In the genomic region with DNA sequence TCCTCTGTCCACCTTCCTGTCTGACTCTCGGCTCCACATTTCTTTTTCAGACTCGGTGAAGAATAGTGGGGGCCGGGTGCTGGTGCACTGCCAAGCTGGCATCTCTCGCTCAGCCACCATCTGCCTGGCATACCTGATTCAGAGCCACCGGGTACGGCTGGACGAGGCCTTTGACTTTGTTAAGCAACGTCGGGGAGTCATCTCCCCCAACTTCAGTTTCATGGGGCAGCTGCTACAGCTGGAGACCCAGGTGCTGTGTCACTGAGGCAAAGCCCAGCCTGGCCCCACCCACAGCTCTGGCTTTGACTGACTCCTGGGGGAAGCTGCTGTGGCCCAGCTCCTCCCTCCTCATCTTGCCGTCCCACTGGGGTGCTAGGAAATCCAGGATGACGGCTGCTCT, we compare ENCODE assay signal across 8 mouse cellular contexts. TPM values are rescaled to one million over a fixed set of nuclear protein-coding genes. Genes with fewer than 3 reads are reported as not detected.
DNase-seq lines count a peak whose midpoint lies in the region; ATAC-seq and TF ChIP-seq lines count a peak whose summit lies in the region.

No protein-coding gene starts in this region.

- no peak overlapping the region for H3K27ac ChIP-seq in forebrain, embryonic 10.5 days
- H3K27ac ChIP-seq in forebrain, embryonic 13.5 days: no peak overlapping the region
- H3K27ac ChIP-seq in liver, embryonic 14.5 days: no peak overlapping the region

- peaks cover 59% of the 10 kb centered on the region for H3K27me3 ChIP-seq in forebrain, embryonic 10.5 days (ENCODE audit: poor library complexity, severe bottlenecking)
- peaks cover 73% of the 10 kb centered on the region for H3K27me3 ChIP-seq in forebrain, embryonic 13.5 days
- H3K27me3 ChIP-seq in liver, embryonic 14.5 days (ENCODE audit: control insufficient read depth, insufficient read depth, low read length): peaks cover 11% of the 10 kb centered on the region

- WGBS in forebrain, embryonic 10.5 days: 75% methylated on average over 11 of the region's 11 CpGs
- 72% methylated on average over 11 of the region's 11 CpGs for WGBS in forebrain, embryonic 13.5 days
- 23% methylated on average over 11 of the region's 11 CpGs for WGBS in liver, embryonic 14.5 days (ENCODE audit: insufficient replicate concordance)

- H3K4me1 ChIP-seq in forebrain, embryonic 10.5 days: peaks cover 34% of the 10 kb centered on the region
- peaks cover 11% of the 10 kb centered on the region; the same call in 1 of the 2 replicates for H3K4me1 ChIP-seq in forebrain, embryonic 13.5 days
- peaks cover 0 to 10% of the 10 kb centered on the region in 2 experiments; a peak in 3 of 4 replicates for H3K4me1 ChIP-seq in liver, embryonic 14.5 days (replicated peaks; ENCODE audit: control insufficient read depth in 2 of 2, insufficient read depth in 2 of 2, low read length in 1 of 2)

- DNase-seq in forebrain, embryonic 10.5 days (ENCODE audit: extremely low spot score, low spot score): no peak
- peak; percentile 31 for DNase-seq in right cerebral cortex, adult 18-20 months
- no peak for DNase-seq in right cerebral cortex, postnatal 4 days
- DNase-seq in liver, embryonic 14.5 days (ENCODE audit: low read depth in 3 of 3, low spot score in 3 of 3): no peak
- peak; percentile 72 to 84 for DNase-seq in thymus, postnatal 10 days (ENCODE audit: low spot score in 2 of 2)
- no peak for DNase-seq in gastrocnemius, adult 18-20 months (ENCODE audit: low spot score)

- H3K4me2 ChIP-seq in forebrain, embryonic 13.5 days: no peak overlapping the region
- H3K4me2 ChIP-seq in liver, embryonic 14.5 days (ENCODE audit: low read depth): peak overlapping the region; percentile 67; the same call in 1 of the 2 replicates

- H3K9me3 ChIP-seq in forebrain, embryonic 10.5 days: no peaks in the 10 kb centered on the region
- H3K9me3 ChIP-seq in forebrain, embryonic 13.5 days (replicated peaks): no peaks in the 10 kb centered on the region
- no peaks in the 10 kb centered on the region for H3K9me3 ChIP-seq in liver, embryonic 14.5 days (ENCODE audit: control insufficient read depth, low read length)

- TF ChIP-seq EP300 in liver, embryonic 14.5 days (IDR thresholded peaks at IDR 0.05; ENCODE audit: low read depth): no peak

- no peaks in the 10 kb centered on the region for H3K36me3 ChIP-seq in forebrain, embryonic 10.5 days (replicated peaks)
- no peaks in the 10 kb centered on the region for H3K36me3 ChIP-seq in forebrain, embryonic 13.5 days (ENCODE audit: poor library complexity, severe bottlenecking)
- no peaks in the 10 kb centered on the region for H3K36me3 ChIP-seq in liver, embryonic 14.5 days (replicated peaks; ENCODE audit: control insufficient read depth, insufficient read depth, low read depth)

- ATAC-seq in forebrain, embryonic 13.5 days: no peak
- ATAC-seq in liver, embryonic 14.5 days (ENCODE audit: insufficient read depth): no peak
- ATAC-seq in inflammation-experienced regulatory T-cells, adult 6 months: no peak

- no peak for TF ChIP-seq CTCF in liver, embryonic 14.5 days (IDR thresholded peaks at IDR 0.05; ENCODE audit: low read depth)

- peak overlapping the region; percentile 63 for H3K4me3 ChIP-seq in forebrain, embryonic 10.5 days
- H3K4me3 ChIP-seq in forebrain, embryonic 13.5 days: no peak overlapping the region
- peak overlapping the region; percentile 53 to 57; a peak in 3 of 4 replicates for H3K4me3 ChIP-seq in liver, embryonic 14.5 days (ENCODE audit: insufficient read depth in 1 of 2, low read depth in 2 of 2, low read length in 2 of 2)

- no peak overlapping the region for H3K9ac ChIP-seq in forebrain, embryonic 13.5 days
- H3K9ac ChIP-seq in liver, embryonic 14.5 days (replicated peaks): no peak overlapping the region

RNA-seq across cellular contexts. Expression of gene Astl, which starts 0.9 kb away (rescaled TPM):
- not detected in 2 replicates for polyA plus RNA-seq in forebrain, embryonic 10.5 days (2016; fragmentation: Nextera tagmentation; extraction: Ambion mirVana)
- not detected in 2 replicates for polyA plus RNA-seq in forebrain, embryonic 13.5 days (2015; fragmentation: Nextera tagmentation; extraction: Ambion mirVana)
- polyA plus RNA-seq in liver, embryonic 14.5 days (2012; rRNA removed): not detected in 2 replicates
- polyA plus RNA-seq in liver, embryonic 14.5 days (2014; fragmentation: Nextera tagmentation; extraction: Ambion mirVana): not detected in 2 replicates
- not detected for total RNA-seq in gastrocnemius, adult 18-20 months (2021)
- under 1 TPM in 2 of 3 experiments, not detected in 1; 0.21 to 0.35 TPM for polyA plus RNA-seq in inflammation-experienced regulatory T-cells, adult 6 months (2017; shearing (Covaris generic))

RNA-seq across cellular contexts. Expression of gene Dusp2, which starts 1.6 kb away (rescaled TPM):
- polyA plus RNA-seq in forebrain, embryonic 10.5 days (2016; fragmentation: Nextera tagmentation; extraction: Ambion mirVana): 3.6 and 4.1 TPM in 2 replicates
- 3.1 and 3.6 TPM in 2 replicates for polyA plus RNA-seq in forebrain, embryonic 13.5 days (2015; fragmentation: Nextera tagmentation; extraction: Ambion mirVana)
- polyA plus RNA-seq in liver, embryonic 14.5 days (2012; rRNA removed): 1.1 and 1.8 TPM in 2 replicates
- polyA plus RNA-seq in liver, embryonic 14.5 days (2014; fragmentation: Nextera tagmentation; extraction: Ambion mirVana): 1.5 and 1.7 TPM in 2 replicates
- total RNA-seq in gastrocnemius, adult 18-20 months (2021): under 1 TPM; 0.37 to 1.00 TPM
- 10 to 100 TPM; 26.0 to 29.5 (median 27.9) TPM for polyA plus RNA-seq in inflammation-experienced regulatory T-cells, adult 6 months (2017; shearing (Covaris generic))

RNA-seq across cellular contexts. Expression of gene Adra2b, which starts 25.5 kb away (rescaled TPM):
- polyA plus RNA-seq in forebrain, embryonic 10.5 days (2016; fragmentation: Nextera tagmentation; extraction: Ambion mirVana): 2.3 and 3.2 TPM in 2 replicates
- polyA plus RNA-seq in forebrain, embryonic 13.5 days (2015; fragmentation: Nextera tagmentation; extraction: Ambion mirVana): 0.18 and 0.42 TPM in 2 replicates
- polyA plus RNA-seq in liver, embryonic 14.5 days (2012; rRNA removed): 12.4 and 13.2 TPM in 2 replicates
- 20.0 and 24.4 TPM in 2 replicates for polyA plus RNA-seq in liver, embryonic 14.5 days (2014; fragmentation: Nextera tagmentation; extraction: Ambion mirVana)
- under 1 TPM; 0.40 to 0.71 TPM for total RNA-seq in gastrocnemius, adult 18-20 months (2021)
- under 1 TPM in 1 of 3 experiments, not detected in 2; 0.13 TPM for polyA plus RNA-seq in inflammation-experienced regulatory T-cells, adult 6 months (2017; shearing (Covaris generic))

Comparison
In these comparisons a context has a peak if more than half of its experiments do, and no peak if none do; other contexts are left out.
1. DNase-seq: peak in right cerebral cortex, adult 18-20 months (single experiment) and thymus, postnatal 10 days (2 of 2); none in forebrain, embryonic 10.5 days (single experiment), right cerebral cortex, postnatal 4 days (single experiment), liver, embryonic 14.5 days (0 of 3) and gastrocnemius, adult 18-20 months (single experiment).